Mouse (Mus musculus) hindlimb bud, embryonic 11.5 days (tissue): ENCODE results near the gene Zcchc24.

Experiments used
- DNase-seq: peaks from one replicate; pipeline ENCODE4 v3.0.0-alpha.2; 2012; ENCODE audit warnings: low read depth, low spot score; ENCODE audit errors: extremely low spot score

Zcchc24 gene

DNA sequence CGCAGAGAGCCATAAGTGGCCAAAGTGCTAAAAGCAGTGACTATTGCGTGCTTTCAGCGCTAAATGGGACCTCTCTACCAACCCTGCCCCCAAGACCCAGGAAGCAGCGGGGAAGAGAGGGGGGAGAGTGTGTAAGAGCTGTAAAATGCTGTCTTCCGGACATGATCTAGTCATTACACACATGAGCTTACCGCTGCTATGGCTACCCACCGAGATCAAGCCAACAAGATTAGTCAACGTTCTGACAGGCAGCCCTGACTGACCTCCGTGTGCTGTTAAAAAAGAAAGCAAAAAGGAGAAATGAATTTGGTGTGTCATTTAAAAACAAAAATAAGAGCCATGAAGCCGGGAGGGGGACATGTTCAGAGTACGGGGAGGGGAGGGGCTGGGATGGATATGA, 11.8 kb upstream of the Zcchc24 start:
- DNase-seq: no peak

DNA sequence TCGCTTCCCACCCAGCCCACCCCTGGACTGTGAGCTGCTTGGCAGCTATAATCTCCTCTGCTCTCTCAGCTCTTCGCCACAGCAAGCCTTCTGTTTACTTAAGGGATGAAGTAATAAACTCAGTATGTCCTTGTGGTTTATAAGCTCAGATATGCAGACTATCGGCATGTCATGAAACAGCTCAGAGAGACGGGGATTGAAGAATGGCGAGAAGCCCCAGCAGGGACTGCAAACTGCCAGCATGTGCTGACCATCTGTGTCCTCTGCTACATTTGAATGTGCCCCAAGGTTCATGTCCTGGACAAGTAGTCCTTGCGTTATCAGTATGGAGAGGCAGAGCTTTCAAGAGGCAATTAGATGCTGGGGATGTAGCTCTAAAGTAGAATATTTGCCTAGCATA, 7.5 kb upstream of the Zcchc24 start:
- DNase-seq: no peak

DNA sequence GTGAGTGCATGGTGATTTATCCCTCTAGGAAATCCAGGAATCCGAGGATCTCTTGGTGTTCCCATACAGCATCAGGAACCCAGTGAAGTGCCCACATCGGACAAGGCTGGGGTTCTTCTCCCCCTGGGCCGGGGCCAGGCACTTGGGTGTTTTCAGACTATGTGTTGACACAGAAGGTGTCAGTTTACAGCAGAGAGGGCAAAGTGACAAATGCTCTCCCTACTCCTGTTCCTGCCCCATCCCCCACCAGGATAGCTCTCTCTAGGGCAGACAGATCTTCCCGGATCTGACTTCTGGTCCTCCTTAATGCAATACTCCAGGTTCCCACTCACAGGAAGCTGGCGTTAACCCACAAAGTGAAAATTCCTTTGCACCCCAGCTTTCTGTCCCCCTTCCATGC, 5.3 kb upstream of the Zcchc24 start:
- no peak for DNase-seq

GRCm38 (mm10) chr14:25773039-25773438, 4.2 kb upstream of the Zcchc24 start:
- no peak for DNase-seq

DNA sequence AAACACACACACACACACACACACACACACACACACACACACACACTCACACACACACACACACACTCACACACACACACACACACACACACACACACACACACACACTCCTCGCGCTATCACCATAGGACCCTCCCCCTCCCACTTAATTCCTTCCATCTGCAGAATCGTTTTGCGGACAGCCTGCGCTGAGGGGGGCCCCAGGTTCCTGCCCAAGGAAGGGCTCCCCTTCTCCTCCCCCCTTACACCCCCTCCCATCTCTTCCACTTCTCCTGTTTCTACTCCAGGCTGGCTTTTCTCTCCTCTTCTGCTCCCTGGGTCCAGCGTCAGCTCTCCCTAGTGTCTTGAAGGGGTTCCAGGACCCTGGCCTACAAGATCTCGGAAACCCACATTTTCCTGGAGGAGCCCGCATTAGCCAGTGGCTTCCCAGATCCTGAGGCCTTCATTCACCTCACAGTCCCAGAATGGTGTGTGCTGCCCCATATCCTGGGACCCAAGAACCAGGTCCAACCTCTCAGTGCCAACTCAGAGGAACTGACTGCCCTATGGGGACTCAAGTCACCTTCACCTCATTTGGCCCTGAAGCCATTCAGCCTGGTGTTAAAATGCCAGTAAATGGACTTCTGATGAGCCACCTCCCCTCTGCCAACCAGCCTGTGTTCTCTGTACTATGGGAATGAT, 927 bp upstream of the Zcchc24 start:
- DNase-seq: no peak

GRCm38 (mm10) chr14:25768261-25768893, 462 bp downstream of the Zcchc24 start:
- no peak for DNase-seq

GRCm38 (mm10) chr14:25767725-25768203, 1.1 kb downstream of the Zcchc24 start:
- DNase-seq: no peak

- no peak for DNase-seq
Measured at GRCm38 (mm10) chr14:25766441-25766840, 2.4 kb downstream of the Zcchc24 start.

DNA sequence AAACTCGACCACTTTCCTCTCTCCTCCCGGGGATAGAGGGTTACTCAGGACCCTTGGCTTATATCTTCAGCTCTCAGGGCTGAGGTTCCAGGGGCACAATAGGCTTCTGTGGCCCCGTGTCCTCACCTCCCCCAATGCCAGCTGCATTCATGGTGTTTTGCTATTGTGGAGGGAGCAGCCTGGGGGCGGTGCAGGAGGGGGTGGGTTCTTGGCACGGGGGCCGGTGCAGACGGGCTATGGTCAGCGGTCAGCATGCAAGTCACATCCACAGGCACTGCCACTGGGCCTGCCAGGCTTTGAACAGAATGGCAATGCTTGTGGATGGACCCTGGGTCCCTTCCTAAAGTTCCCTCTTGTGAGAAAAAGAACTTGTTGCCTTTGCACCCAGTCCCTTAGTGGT, 2.9 kb downstream of the Zcchc24 start:
- no peak for DNase-seq

GRCm38 (mm10) chr14:25765146-25765545, 3.7 kb downstream of the Zcchc24 start:
- DNase-seq: no peak

GRCm38 (mm10) chr14:25761184-25761583, 7.7 kb downstream of the Zcchc24 start:
- no peak for DNase-seq

GRCm38 (mm10) chr14:25759981-25760537, 8.8 kb downstream of the Zcchc24 start:
- DNase-seq: no peak

DNA sequence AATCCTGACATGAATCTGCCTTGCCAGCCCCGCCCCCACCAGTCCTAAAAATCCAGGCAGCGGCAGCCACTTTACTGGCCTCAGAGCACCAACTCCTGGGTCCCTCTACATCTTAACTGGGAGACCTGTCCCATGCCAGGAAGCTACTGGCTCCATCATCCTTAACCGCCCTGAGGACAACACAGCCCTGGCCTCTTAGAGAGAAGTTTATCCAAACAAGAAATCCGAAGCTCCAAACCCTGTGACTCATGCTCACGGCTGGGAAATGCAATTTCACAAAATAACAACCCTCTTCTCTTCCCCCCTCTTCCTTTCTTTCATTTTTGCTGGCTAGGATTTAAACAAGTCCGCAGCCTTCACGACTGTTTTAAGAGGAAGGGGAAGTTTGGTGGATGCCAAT, 9.3 kb downstream of the Zcchc24 start:
- DNase-seq: no peak

DNA sequence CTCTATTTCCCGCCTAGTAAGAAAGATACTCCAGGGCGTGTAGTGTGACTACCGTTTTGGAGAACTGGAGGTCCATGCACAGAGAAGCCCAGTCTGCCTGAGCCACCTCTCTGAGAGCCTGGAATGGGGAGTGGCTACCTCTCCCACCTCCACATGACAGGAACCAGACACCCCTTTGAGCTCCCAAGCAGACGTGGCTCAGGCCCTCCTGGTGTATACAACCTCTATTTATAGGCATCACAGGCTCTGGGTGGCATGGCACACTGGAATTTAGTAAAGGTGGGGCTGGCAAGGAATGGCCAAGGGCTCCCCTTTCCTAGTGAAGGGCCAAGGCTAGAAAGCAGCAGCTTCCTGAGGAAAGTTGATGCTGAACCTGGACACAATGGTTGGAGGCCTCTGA, 10.9 kb downstream of the Zcchc24 start:
- no peak for DNase-seq

DNA sequence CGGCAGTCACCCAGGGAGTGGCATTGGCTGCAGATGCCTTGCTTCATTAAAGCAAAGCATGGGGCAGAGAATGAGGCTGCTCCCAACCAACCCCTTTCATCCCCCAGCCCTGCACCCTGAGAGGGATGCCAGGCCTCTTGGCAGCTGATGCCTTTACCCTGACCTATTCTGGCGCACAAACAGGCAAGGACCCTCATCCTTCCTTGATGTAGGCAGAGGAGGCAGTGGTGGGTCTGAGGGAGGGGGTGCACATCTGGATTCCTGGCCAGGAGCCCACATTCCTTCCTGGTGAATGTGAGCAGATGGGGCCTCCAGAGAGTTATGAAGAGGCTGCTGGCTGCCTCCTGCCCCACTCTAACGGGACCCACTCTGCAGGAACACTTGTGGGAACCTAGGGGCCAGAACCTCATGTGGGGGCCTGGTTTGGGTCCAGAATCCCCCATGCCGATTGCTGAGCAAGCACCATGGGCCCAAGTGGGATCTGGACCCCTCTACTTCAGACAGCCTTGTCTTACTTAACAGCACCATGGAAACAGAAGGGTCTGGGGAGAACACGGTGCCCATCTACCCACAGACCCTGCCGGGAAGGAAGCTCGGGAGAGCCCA, 12.4 kb downstream of the Zcchc24 start:
- no peak for DNase-seq

- DNase-seq: no peak
Measured at GRCm38 (mm10) chr14:25755541-25755940, 13.3 kb downstream of the Zcchc24 start.

DNA sequence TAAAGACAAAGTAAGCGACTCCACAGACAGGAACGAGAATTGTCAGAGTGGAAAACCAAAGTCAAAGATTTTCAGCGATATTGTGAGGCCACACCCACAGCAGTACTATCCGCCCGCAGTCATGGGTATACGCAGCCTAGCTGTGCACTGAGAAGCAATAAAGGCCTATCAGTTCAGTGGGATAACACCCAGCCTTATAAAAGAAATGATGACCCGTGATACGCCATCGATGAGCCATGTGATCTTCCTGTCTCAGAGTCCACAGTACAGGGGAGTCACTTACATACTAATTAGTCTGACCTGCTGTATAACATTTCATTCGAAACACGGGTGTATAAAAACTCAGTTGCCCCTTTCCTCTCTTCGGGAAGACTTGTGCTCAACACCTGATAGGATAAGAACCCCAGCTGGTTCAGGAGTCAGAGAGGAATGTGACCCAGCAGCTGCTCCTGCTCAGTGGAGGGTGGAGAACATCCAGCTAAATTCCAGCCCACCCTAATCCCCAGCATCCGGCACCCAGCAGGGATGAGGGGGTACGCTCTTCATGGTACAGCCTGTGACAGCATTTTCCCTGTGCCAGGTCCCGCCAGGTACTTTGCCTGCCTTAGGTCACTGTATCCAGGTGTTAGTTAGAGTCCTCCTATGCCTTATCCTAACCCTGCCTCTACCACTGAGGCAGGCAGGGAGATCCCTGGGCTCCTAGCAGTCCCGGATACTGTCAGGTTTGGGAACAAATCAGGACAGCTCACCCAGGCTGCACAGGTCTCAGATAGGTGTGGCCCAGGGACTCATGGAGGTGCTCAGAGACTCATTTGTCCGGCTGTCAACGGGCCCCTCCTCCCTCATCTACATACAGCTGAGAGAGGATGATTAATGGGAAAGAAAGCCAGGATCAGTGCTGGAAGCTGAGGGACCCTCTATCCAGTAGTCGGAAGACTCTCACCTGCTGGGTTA, 14.0 kb downstream of the Zcchc24 start:
- DNase-seq: no peak

GRCm38 (mm10) chr14:25753021-25753420, 15.8 kb downstream of the Zcchc24 start:
- no peak for DNase-seq

DNA sequence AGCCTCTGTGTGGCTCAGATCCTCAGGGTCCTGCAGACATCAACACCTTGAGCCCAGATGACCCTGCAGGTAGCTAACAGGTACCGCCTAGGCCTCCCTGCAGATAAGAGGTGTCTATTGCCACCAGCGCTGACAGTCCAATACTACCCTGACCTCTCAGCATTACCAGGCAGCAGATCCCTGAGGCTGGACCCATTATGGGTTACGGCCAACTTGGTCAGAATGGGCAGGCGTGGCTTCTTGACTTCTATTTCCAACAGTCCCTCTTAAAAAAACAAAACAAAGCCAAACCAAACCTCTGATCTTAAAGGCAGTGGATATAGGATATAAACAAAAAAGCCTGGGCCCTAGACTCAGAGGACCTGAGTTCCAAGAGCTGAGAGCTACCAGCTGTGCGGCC, 17.8 kb downstream of the Zcchc24 start:
- no peak for DNase-seq

DNA sequence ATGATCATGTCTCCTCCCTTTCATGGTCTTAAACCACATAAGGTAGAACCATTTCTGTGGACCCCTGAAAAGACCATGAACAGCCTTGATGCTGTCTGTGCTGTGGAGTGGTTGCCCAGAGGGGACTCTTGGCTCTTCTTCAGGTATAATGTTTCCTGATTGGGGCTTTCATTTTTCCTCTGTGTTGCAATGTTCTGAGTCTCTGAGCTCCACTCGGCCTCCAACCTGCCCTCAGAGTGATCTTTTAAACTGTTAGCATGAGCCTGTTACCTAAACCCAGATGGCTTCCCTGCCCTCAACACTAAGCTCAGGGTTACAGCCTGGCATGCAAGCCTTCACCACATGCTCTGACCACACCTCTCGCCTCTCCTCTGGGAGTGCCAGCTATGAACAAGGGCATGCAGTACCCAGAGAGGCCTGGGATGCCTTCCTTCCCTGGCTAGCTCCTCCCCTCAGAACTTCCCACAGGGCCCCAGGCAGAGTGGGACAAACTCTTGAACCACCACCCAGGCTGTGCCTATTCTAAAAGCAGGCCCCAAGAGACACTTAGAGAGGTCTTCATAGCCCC, 18.3 kb downstream of the Zcchc24 start:
- no peak for DNase-seq
